Mouse (Mus musculus): ENCODE results near the gene Gm5565. TPM values are rescaled to one million over a fixed set of nuclear protein-coding genes. Genes with fewer than 3 reads are reported as not detected.
"Not testable (repeated sequence)": the region's sequence is repeated elsewhere in the genome, so short reads cannot be mapped to it uniquely, and the experiment has no call there.

The Gm5565 gene
- not detected in 2 replicates for polyA plus RNA-seq (2015; fragmentation: Nextera tagmentation; extraction: Ambion mirVana)

- not testable (repeated sequence) for ATAC-seq (replicated peaks; ENCODE audit: low FRiP score); H3K4me1 ChIP-seq
- WGBS: 90% methylated on average over 3 of the region's 3 CpGs
Observed at GRCm38 (mm10) chr5:146160439-146160838, at the start of gene Gm5565. TSS of gene Gm5565 (minus strand) at chr5:146160539.

GRCm38 (mm10) chr5:146205537-146205936 is 45.2 kb upstream of the Gm5565 start:
- Histone ChIP-seq H3K36me3 (peaks cover 85% of the 10 kb centered on the region), H3K9me3 (replicated peaks) (0 out of 2 replicates have a peak, but pooled peaks cover 2% of the 10 kb centered on the region), H3K4me1 (peaks cover 17% of the 10 kb centered on the region), H3K27ac (peak overlapping the region; percentile 90), H3K4me3 (replicated peaks) (no peak overlapping the region), H3K4me2 (no peak overlapping the region), H3K27me3 (no peaks in the 10 kb centered on the region), H3K9ac (no peak overlapping the region)
- peak; percentile 99 for ATAC-seq (replicated peaks; ENCODE audit: low FRiP score)
- 53% methylated on average over 5 of the region's 5 CpGs for WGBS

More at GRCm38 (mm10) chr5:146160439-146160838, at the start of gene Gm5565:
- not testable (repeated sequence) for H3K4me3 ChIP-seq (replicated peaks); H3K9me3 ChIP-seq (replicated peaks); H3K9ac ChIP-seq; H3K4me2 ChIP-seq; H3K27me3 ChIP-seq; H3K27ac ChIP-seq; H3K36me3 ChIP-seq

GRCm38 (mm10) chr5:146203921-146204320 is 43.6 kb upstream of the Gm5565 start:
- Histone ChIP-seq H3K9ac (no peak overlapping the region), H3K27me3 (no peaks in the 10 kb centered on the region), H3K36me3 (peaks cover 73% of the 10 kb centered on the region), H3K9me3 (replicated peaks) (0 out of 2 replicates have a peak, but pooled peaks cover 2% of the 10 kb centered on the region), H3K4me1 (peaks cover 17% of the 10 kb centered on the region), H3K4me3 (replicated peaks) (no peak overlapping the region), H3K4me2 (no peak overlapping the region), H3K27ac (no peak overlapping the region)
- 84% methylated on average over 2 of the region's 2 CpGs for WGBS
- ATAC-seq (replicated peaks; ENCODE audit: low FRiP score): no peak

GRCm38 (mm10) chr5:146200580-146200979 is 40.2 kb upstream of the Gm5565 start:
- Histone ChIP-seq H3K9me3 (replicated peaks) (0 out of 2 replicates have a peak, but pooled peaks cover 2% of the 10 kb centered on the region), H3K36me3 (peaks cover 40% of the 10 kb centered on the region), H3K4me1 (peaks cover 5% of the 10 kb centered on the region; the same call in 1 of the 2 replicates), H3K9ac (no peak overlapping the region), H3K4me2 (no peak overlapping the region), H3K27me3 (no peaks in the 10 kb centered on the region), H3K27ac (no peak overlapping the region), H3K4me3 (replicated peaks) (no peak overlapping the region)
- ATAC-seq (replicated peaks; ENCODE audit: low FRiP score): no peak
- WGBS: 98% methylated on average over 6 of the region's 6 CpGs

- 76% methylated on average over 2 of the region's 2 CpGs for WGBS
- peaks cover 30% of the 10 kb centered on the region for H3K36me3 ChIP-seq
- 0 out of 2 replicates have a peak overlapping the region, but pooled peaks have one; percentile 18 for H3K27ac ChIP-seq
- H3K4me3 ChIP-seq (replicated peaks): no peak overlapping the region
- H3K4me2 ChIP-seq: no peak overlapping the region
- H3K9ac ChIP-seq: no peak overlapping the region
- no peak for ATAC-seq (replicated peaks; ENCODE audit: low FRiP score)
- H3K4me1 ChIP-seq: peaks cover under 1% of the 10 kb centered on the region; the same call in 1 of the 2 replicates
- 0 out of 2 replicates have a peak, but pooled peaks cover 2% of the 10 kb centered on the region for H3K9me3 ChIP-seq (replicated peaks)
- H3K27me3 ChIP-seq: no peaks in the 10 kb centered on the region
Observed at GRCm38 (mm10) chr5:146199540-146199939, 39.2 kb upstream of the Gm5565 start.

GRCm38 (mm10) chr5:146199073-146199472 is 38.7 kb upstream of the Gm5565 start:
- H3K9me3 ChIP-seq (replicated peaks): 0 out of 2 replicates have a peak, but pooled peaks cover 2% of the 10 kb centered on the region
- no peak overlapping the region for H3K4me3 ChIP-seq (replicated peaks)
- H3K4me2 ChIP-seq: no peak overlapping the region
- H3K9ac ChIP-seq: no peak overlapping the region
- no peak overlapping the region for H3K27ac ChIP-seq
- H3K36me3 ChIP-seq: peaks cover 25% of the 10 kb centered on the region
- ATAC-seq (replicated peaks; ENCODE audit: low FRiP score): 0 out of 2 replicates have a peak, but pooled peaks have one; percentile 52
- no peaks in the 10 kb centered on the region for H3K27me3 ChIP-seq
- no peaks in the 10 kb centered on the region for H3K4me1 ChIP-seq

- ATAC-seq (replicated peaks; ENCODE audit: low FRiP score): no peak
- Histone ChIP-seq H3K9me3 (replicated peaks) (no peaks in the 10 kb centered on the region), H3K4me1 (no peaks in the 10 kb centered on the region), H3K9ac (no peak overlapping the region), H3K4me2 (no peak overlapping the region), H3K27me3 (no peaks in the 10 kb centered on the region), H3K27ac (no peak overlapping the region), H3K4me3 (replicated peaks) (no peak overlapping the region), H3K36me3 (no peaks in the 10 kb centered on the region)
- 83% methylated on average over 8 of the region's 8 CpGs for WGBS
Observed at GRCm38 (mm10) chr5:146193360-146193759, 33.0 kb upstream of the Gm5565 start.

- ATAC-seq (replicated peaks; ENCODE audit: low FRiP score): no peak
- H3K4me3 ChIP-seq (replicated peaks): no peak overlapping the region
- H3K36me3 ChIP-seq: no peaks in the 10 kb centered on the region
- H3K9ac ChIP-seq: no peak overlapping the region
- H3K9me3 ChIP-seq (replicated peaks): no peaks in the 10 kb centered on the region
- no peak overlapping the region for H3K4me2 ChIP-seq
- H3K27me3 ChIP-seq: no peaks in the 10 kb centered on the region
- H3K4me1 ChIP-seq: no peaks in the 10 kb centered on the region
- 61% methylated on average over 3 of the region's 3 CpGs for WGBS
- no peak overlapping the region for H3K27ac ChIP-seq
Observed at GRCm38 (mm10) chr5:146190501-146191269, 30.3 kb upstream of the Gm5565 start.

- Histone ChIP-seq H3K9ac (no peak overlapping the region), H3K4me2 (no peak overlapping the region), H3K4me1 (no peaks in the 10 kb centered on the region), H3K4me3 (replicated peaks) (no peak overlapping the region), H3K9me3 (replicated peaks) (no peaks in the 10 kb centered on the region), H3K36me3 (no peaks in the 10 kb centered on the region), H3K27ac (no peak overlapping the region), H3K27me3 (no peaks in the 10 kb centered on the region)
- peak; percentile 58; the same call in 1 of the 2 replicates for ATAC-seq (replicated peaks; ENCODE audit: low FRiP score)
- 64% methylated on average over 4 of the region's 4 CpGs for WGBS
Observed at GRCm38 (mm10) chr5:146190093-146190492, 29.8 kb upstream of the Gm5565 start.

GRCm38 (mm10) chr5:146188712-146189111 is 28.4 kb upstream of the Gm5565 start:
- Histone ChIP-seq H3K4me1 (no peaks in the 10 kb centered on the region), H3K36me3 (no peaks in the 10 kb centered on the region)
- WGBS: 92% methylated on average over 7 of the region's 7 CpGs

GRCm38 (mm10) chr5:146188144-146188543 is 27.8 kb upstream of the Gm5565 start:
- no peaks in the 10 kb centered on the region for H3K36me3 ChIP-seq
- H3K27ac ChIP-seq: no peak overlapping the region
- no peak overlapping the region for H3K9ac ChIP-seq
- H3K4me2 ChIP-seq: no peak overlapping the region
- H3K27me3 ChIP-seq: no peaks in the 10 kb centered on the region
- no peaks in the 10 kb centered on the region for H3K4me1 ChIP-seq
- no peak overlapping the region for H3K4me3 ChIP-seq (replicated peaks)
- H3K9me3 ChIP-seq (replicated peaks): no peaks in the 10 kb centered on the region
- 88% methylated on average over 1 of the region's 1 CpGs for WGBS
- ATAC-seq (replicated peaks; ENCODE audit: low FRiP score): no peak; the same call in 1 of the 2 replicates

More at GRCm38 (mm10) chr5:146188712-146189111, 28.4 kb upstream of the Gm5565 start:
- H3K27me3 ChIP-seq: no peaks in the 10 kb centered on the region
- no peaks in the 10 kb centered on the region for H3K9me3 ChIP-seq (replicated peaks)
- H3K27ac ChIP-seq: no peak overlapping the region
- no peak overlapping the region for H3K9ac ChIP-seq
- no peak for ATAC-seq (replicated peaks; ENCODE audit: low FRiP score)
- no peak overlapping the region for H3K4me2 ChIP-seq
- no peak overlapping the region for H3K4me3 ChIP-seq (replicated peaks)

- not testable (repeated sequence) for H3K4me1 ChIP-seq; H3K27ac ChIP-seq; H3K4me2 ChIP-seq; H3K9me3 ChIP-seq (replicated peaks); H3K27me3 ChIP-seq; ATAC-seq (replicated peaks; ENCODE audit: low FRiP score); H3K9ac ChIP-seq; H3K4me3 ChIP-seq (replicated peaks); H3K36me3 ChIP-seq
- 25% methylated on average over 5 of the region's 5 CpGs for WGBS
Observed at GRCm38 (mm10) chr5:146187441-146187840, 27.1 kb upstream of the Gm5565 start.
